Mouse (Mus musculus): ENCODE results near the gene Tmc5.

DNA sequence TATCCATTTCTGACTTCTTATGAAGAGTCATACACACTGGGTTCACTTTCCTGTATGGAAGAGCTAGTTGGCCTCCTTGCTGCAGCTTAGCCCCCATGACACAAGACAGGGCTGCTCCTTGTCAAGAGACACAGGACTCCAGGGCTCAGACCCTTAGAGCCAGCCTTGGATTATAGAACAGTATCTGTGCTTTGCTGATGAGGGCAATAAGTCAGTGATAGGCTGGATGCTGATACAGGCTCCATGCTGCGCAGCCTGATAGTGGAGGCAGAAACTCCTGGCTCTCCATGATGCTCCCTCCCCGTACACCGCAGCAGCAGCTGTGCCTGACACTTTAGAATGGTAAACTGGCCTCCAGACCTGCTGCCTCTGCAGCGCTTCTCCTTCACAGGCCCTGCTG, 73.0 kb downstream of the Tmc5 start:
- TF ChIP-seq POLR2A (IDR thresholded peaks at IDR 0.05; ENCODE audit: low read depth, low read length) (no peak), CTCF (conservative IDR thresholded peaks at IDR 0.05; ENCODE audit: insufficient read depth, insufficient read length, low read depth, low read length) (no peak)

Measured in kidney, adult 2 months (tissue).